Mouse (Mus musculus) kidney, adult 8-10 months (tissue): ENCODE measurements around the gene Fut1.
A peak's percentile ranks its signal among the peaks of the same experiment; 100 is the strongest.

Experiments used
- DNase-seq, 2 experiments: peaks; one replicate each; pipeline ENCODE4 v3.0.0; 2022

The Fut1 gene

GRCm38 (mm10) chr7:45617042-45617695 is at the start of gene Fut1:
TSS of gene Fut1 (plus strand) at chr7:45617289.
- no peak for DNase-seq

- DNase-seq, result peak; percentile 95 to 97
Observed at GRCm38 (mm10) chr7:45567780-45568516, 49.1 kb upstream of the Fut1 start.

DNA sequence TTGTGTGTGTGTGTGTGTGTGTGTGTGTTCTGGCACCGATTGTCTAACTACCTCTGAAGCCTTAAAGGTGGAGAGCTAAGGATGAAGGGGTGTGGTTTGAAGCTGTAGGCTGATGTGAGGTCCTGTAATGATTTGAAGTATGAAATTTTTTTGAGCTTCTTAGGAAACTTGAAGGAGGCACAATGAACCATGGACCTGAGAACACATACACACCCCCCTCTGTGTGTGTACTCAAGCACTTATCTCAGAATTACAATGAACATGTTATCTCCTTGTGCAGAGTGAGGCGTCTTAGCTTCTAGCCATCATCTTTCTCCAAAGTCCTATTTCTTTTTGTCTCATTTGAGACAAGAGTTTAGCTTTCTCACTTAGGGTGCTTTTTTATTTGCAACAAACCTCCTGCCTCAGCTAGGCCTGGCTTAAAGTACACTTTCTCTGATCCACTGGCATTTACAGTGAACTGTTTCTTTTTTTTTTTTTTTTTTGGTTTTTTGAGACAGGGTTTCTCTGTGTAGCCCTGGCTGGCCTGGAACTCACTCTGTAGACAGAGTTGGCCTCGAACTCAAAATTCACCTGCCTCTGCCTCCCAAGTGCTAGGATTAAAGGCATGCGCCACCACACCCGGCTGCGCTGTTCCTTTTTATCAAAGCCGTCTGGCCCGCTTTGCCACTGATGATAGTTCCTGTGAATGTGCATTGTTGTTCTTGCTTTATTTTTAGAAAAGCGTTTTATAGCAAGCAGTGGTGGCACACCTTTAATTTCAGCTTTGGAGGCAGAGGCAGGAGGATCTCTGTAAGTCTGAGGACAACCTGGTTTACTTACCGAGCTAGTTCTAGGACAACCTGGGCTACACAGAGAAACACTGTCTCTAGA is 48.3 kb upstream of the Fut1 start:
- DNase-seq, result no peak

- DNase-seq, result peak; percentile 66 to 70
Observed at GRCm38 (mm10) chr7:45570103-45570741, 46.9 kb upstream of the Fut1 start, which contains the start of gene Bcat2. TSS of gene Bcat2 (plus strand) at chr7:45570153.

- no peak for DNase-seq
Observed at GRCm38 (mm10) chr7:45571966-45572365, 45.1 kb upstream of the Fut1 start.

GRCm38 (mm10) chr7:45573954-45574353 is 43.1 kb upstream of the Fut1 start:
- peak; percentile 50 to 53 for DNase-seq

DNA sequence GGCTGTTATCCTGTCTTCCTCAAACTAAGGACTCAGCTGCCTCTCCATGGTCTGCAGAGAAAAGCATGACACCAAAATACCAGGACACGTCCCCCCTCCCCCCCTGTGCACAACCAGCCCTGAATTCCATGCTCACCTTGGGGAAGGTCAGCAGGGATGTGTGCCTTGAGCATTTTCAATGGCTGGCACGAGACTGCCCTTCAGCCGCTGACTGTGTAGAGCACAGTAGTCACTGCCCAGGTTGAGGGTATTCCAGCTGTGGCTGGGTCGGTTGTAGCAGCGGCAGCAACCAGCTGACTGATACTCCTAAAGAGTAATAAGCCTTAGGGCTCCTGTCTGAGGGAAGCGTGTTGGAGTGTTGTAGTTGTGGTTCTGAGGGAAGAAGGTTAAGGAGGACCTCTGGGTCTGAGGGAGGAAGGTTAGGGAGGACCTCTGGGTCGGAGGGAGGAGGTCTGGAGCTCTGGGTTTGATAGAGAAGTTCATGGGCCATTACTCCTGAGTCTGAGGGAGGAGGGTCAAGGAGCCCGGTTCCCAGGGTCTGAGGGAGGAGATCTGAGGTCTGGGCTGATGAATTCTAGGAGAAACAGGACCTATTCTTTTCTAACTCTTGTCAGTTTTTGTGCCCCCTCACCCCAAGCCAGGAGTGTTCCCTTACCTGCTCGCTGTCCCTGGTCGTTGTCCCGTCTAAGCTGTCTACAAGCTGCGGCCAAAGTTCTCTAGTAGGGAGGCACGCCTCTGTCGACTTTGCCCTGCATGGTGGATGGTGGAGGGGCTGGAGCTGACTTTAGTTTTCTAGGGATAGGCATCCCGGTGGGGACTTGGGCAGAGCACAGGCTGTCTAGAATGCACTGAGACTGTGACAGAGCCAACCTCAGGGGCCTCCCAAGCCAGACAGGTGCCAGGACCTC is 42.4 kb upstream of the Fut1 start:
- DNase-seq, result peak; percentile 80 to 85

DNA sequence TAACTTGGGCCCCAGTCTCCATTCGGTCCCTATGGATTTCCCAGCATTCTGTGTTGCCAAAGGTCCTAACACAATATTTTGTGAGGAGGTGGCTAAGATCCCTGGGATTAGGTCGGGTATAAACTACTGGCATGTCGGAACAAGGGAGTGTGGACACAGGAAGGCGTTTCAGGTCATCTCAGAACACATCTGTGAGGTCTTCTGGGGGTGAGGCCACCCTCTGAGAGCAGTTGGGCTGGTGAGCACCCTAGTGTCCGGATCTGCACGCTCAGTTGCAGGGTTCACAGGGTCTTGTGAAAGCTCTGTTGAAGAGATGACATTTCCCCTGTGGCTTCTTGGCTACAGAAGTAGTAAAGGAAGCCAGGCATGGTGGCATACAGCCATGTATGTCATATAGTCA is 31.2 kb upstream of the Fut1 start:
- no peak for DNase-seq

- DNase-seq, result no peak
Observed at GRCm38 (mm10) chr7:45587631-45588592, 29.2 kb upstream of the Fut1 start.

DNA sequence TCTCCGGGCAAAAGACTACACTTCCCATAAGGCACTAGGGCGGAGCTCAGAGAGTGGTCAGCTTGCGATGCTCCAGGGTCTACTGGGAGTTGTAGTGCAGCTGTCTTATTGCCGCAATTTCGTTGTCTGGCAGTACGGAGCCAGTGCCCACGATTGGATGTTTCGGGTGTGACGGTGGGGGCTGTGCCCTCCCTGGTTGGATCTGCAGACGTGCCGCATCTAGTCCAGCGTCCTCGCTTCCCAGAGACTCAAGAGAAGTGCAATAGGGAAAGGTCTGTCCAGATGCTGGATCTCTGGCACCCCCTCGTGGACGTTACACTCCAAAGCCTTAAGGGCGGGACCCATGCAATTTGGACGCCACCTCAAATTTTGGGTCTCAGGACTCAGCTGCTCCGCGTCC is 27.9 kb upstream of the Fut1 start:
- peak; percentile 95 for DNase-seq

GRCm38 (mm10) chr7:45589898-45590297 is 27.2 kb upstream of the Fut1 start:
- DNase-seq, result no peak

DNA sequence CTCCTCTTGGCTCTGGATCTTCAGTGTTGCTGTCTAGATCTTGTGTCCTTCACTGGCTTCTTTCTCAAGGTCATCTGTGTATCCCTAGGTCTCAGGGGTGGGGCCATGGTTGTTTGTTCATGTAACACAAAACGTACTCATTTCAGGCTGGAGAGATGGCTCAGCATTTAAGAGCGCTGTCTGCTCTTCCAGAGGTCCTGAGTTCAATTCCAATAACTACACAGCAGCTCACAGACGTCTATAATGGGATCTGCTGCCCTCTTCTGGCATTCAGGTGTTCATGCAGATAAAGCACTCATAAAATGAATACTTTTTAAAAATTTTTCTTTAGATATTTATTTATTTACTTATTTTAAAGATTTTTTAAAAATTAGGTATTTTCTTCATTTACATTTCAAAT is 26.2 kb upstream of the Fut1 start:
- DNase-seq, result no peak

DNA sequence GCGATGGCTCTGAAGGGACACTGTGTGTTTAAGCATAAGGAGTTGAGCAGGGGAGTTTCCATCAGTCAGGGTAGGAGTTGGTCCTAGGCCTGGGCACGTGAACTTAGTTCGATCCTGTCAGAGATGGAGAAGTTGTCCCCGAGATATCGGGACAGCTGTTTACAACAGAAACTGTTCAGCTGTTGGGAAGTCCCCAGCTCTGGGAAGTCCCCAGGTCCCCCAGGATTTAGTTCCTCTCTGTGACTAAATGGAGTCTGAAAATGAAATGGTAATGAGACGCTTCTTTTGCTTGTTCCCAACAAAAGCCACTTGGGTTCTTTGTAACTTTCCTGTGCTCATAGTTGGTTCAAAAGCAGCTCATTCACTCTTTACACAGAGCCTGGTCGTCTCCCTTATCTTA is 25.2 kb upstream of the Fut1 start:
- no peak for DNase-seq

DNA sequence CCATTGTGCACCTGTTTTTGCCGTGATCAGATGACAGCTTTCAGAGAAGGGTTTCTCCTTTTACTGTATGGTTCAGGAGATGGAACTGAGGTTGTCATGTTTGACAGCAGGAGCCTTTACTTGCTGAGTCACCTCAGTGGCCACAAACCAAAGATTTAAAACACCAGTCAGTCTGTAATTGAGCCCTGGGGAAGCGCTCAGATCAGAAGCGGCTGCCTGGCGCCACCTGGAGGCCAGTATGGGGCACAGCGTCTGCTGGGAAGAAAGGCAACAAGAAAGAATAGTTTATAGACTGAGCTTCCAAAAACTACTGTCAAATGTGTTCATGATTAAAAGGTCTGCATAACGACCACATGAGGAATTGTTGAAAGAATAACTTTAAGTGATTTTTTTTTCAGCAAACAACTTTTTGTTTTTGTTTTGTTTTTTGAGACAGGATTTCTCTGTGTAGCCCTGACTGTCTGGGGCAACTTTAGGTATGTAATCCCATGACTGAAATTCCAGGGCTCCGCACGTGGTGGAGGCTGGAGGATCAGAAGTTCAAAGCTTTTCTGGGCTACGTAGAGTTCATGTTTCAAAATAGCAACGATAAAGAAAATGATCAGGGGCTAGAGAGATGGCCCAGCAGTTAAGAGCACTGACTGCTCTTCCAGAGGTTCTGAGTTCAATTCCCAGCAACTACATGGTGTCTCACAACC is 23.8 kb upstream of the Fut1 start:
- DNase-seq, result peak; percentile 65 to 78

DNA sequence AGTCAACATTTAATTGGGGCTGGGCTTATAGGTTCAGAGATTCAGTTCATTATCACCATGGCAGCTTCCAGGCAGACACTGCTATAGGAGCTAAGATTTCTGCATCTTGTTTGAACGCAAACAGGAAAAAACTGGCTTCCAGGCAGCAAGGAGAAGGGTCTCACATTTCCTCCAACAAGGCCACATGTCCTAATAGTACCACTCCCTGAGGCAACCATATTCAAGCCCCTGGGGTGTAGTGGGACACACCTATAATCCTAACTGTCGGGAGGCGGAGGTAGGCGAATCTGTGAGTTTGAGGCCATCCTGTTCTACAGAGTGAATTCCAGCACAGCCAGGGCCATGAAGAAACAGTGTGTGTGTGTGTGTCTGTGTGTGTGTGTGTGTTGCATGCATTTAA is 21.9 kb upstream of the Fut1 start:
- no peak for DNase-seq

- DNase-seq, result no peak
Observed at GRCm38 (mm10) chr7:45596107-45596506, 21.0 kb upstream of the Fut1 start.

DNA sequence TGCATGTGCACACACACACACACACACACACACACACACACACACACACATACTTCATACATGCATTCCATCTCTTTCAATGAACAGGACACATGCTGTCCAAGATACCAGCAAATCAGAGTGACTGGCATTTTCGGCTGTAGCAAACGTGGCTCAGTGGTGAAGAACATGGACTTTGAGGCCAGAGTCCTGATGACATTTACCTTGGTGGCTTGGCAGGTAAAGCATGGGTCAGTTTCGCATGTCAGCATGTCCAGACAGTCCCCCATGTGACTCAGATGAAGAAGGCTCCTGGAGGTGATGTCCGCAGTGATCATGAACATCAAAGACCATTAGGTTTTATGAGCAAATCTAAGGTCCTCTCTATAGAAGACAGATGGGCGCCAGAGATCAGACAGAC is 20.1 kb upstream of the Fut1 start:
- DNase-seq, result no peak

GRCm38 (mm10) chr7:45597527-45597926 is 19.6 kb upstream of the Fut1 start:
- peak; percentile 54 to 78 for DNase-seq

- no peak for DNase-seq
Observed at GRCm38 (mm10) chr7:45598960-45599879, 17.9 kb upstream of the Fut1 start.
